Mouse (Mus musculus) limb, embryonic 10.5 days (tissue): Measurements from ENCODE around the gene Haus5. TPM values are rescaled to one million over a fixed set of nuclear protein-coding genes. Genes with fewer than 3 reads are reported as not detected.

Experiments
- DNase-seq: peaks from one replicate; pipeline ENCODE4 v3.0.0-alpha.2; 2017; ENCODE audit warnings: low spot score
- H3K27ac ChIP-seq: fragments of 300-500 bp; sonication (generic); 2 replicates; pipeline ENCODE4 v1.5.1; 2016; ENCODE audit warnings: mild to moderate bottlenecking
- H3K27me3 ChIP-seq: fragments of 300-500 bp; sonication (generic); 2 replicates; pipeline ENCODE4 v1.6.1; 2016; ENCODE audit warnings: low read depth, mild to moderate bottlenecking; ENCODE audit not compliant: poor library complexity, severe bottlenecking
- H3K36me3 ChIP-seq: fragments of 300-500 bp; sonication (generic); 2 replicates; pipeline ENCODE4 v1.6.1; 2016; ENCODE audit warnings: mild to moderate bottlenecking, moderate library complexity
- H3K4me1 ChIP-seq: fragments of 300-500 bp; sonication (generic); 2 replicates; pipeline ENCODE4 v1.6.1; 2016
- H3K4me3 ChIP-seq: fragments of 300-500 bp; sonication (generic); 2 replicates; pipeline ENCODE4 v1.5.1; 2016; ENCODE audit warnings: mild to moderate bottlenecking, moderate library complexity
- H3K9me3 ChIP-seq: fragments of 300-500 bp; sonication (generic); replicated peaks from 2 replicates; pipeline ENCODE4 v1.6.1; 2016; ENCODE audit warnings: mild to moderate bottlenecking
- WGBS: fragments of 180-500 bp; shearing (Covaris S2); methylation state at CpG from one replicate; pipeline ENCODE4 v1.1.7; 2016; 5-methylcytosine and 5-hydroxymethylcytosine counted together
- polyA plus RNA-seq: library from polyadenylated mRNA; unstranded; fragments of >200 nt; fragmentation: Nextera tagmentation; extraction: Ambion mirVana; gene quantifications from 2 replicates; pipeline ENCODE4 v1.2.1, GENCODE M21; 2016

Haus5 gene
- polyA plus RNA-seq, 1 experiment from 2014 or later: 84.1 TPM

GRCm38 (mm10) chr7:30614454-30614853 is 50.3 kb downstream of the Haus5 start:
- Histone ChIP-seq H3K27me3 (no peaks in the 10 kb centered on the region), H3K4me3 (no peak overlapping the region), H3K9me3 (no peaks in the 10 kb centered on the region), H3K27ac (no peak overlapping the region), H3K4me1 (peaks cover 19% of the 10 kb centered on the region), H3K36me3 (peaks cover 46% of the 10 kb centered on the region)
- WGBS: 82% methylated on average over 2 of the region's 2 CpGs
- DNase-seq: no peak

- WGBS: 24% methylated on average over 14 of the region's 14 CpGs
- peaks cover 37% of the 10 kb centered on the region for H3K36me3 ChIP-seq
- H3K4me3 ChIP-seq: no peak overlapping the region
Observed at GRCm38 (mm10) chr7:30613529-30614112, 51.2 kb downstream of the Haus5 start.

GRCm38 (mm10) chr7:30612654-30613402 is 52.0 kb downstream of the Haus5 start, which contains the start of gene Upk1a:
Upk1a (minus strand) TSS chr7:30612847.
- WGBS: 58% methylated on average over 8 of the region's 8 CpGs
- Histone ChIP-seq H3K27me3 (no peaks in the 10 kb centered on the region), H3K9me3 (no peaks in the 10 kb centered on the region), H3K36me3 (peaks cover 29% of the 10 kb centered on the region), H3K4me3 (no peak within 1 kb of the TSS), H3K4me1 (peaks cover 19% of the 10 kb centered on the region), H3K27ac (peak within 1 kb of the TSS; percentile 14; the same call in 1 of the 2 replicates)
- no peak for DNase-seq

More at GRCm38 (mm10) chr7:30613529-30614112, 51.2 kb downstream of the Haus5 start:
- H3K4me1 ChIP-seq: peaks cover 19% of the 10 kb centered on the region
- no peaks in the 10 kb centered on the region for H3K27me3 ChIP-seq
- H3K27ac ChIP-seq: no peak overlapping the region
- peak; percentile 81 for DNase-seq
- H3K9me3 ChIP-seq: no peaks in the 10 kb centered on the region

GRCm38 (mm10) chr7:30610043-30610442 is 54.8 kb downstream of the Haus5 start:
- Histone ChIP-seq H3K27ac (no peak overlapping the region), H3K4me3 (no peak overlapping the region), H3K36me3 (peaks cover 1% of the 10 kb centered on the region; the same call in 1 of the 2 replicates), H3K4me1 (peaks cover 19% of the 10 kb centered on the region), H3K27me3 (no peaks in the 10 kb centered on the region), H3K9me3 (no peaks in the 10 kb centered on the region)
- DNase-seq: no peak
- 62% methylated on average over 7 of the region's 7 CpGs for whole genome bisulfite sequencing

- no peak for DNase-seq
- Histone ChIP-seq H3K27me3 (no peaks in the 10 kb centered on the region), H3K4me1 (peaks cover 19% of the 10 kb centered on the region), H3K4me3 (no peak overlapping the region), H3K27ac (no peak overlapping the region), H3K9me3 (no peaks in the 10 kb centered on the region), H3K36me3 (no peaks in the 10 kb centered on the region)
- 51% methylated on average over 16 of the region's 16 CpGs for WGBS
Observed at GRCm38 (mm10) chr7:30608476-30608875, 56.3 kb downstream of the Haus5 start.

- H3K27ac ChIP-seq: no peak overlapping the region
- peaks cover 12% of the 10 kb centered on the region for H3K4me1 ChIP-seq
- H3K9me3 ChIP-seq: no peaks in the 10 kb centered on the region
- no peaks in the 10 kb centered on the region for H3K27me3 ChIP-seq
- peak; percentile 67 for DNase-seq
- WGBS: 31% methylated on average over 8 of the region's 8 CpGs
- no peak overlapping the region for H3K4me3 ChIP-seq
- no peaks in the 10 kb centered on the region for H3K36me3 ChIP-seq
Observed at GRCm38 (mm10) chr7:30607706-30608309, 57.0 kb downstream of the Haus5 start.

- H3K27ac ChIP-seq: no peak overlapping the region
- no peak for DNase-seq
- no peaks in the 10 kb centered on the region for H3K36me3 ChIP-seq
- peaks cover 6% of the 10 kb centered on the region for H3K4me1 ChIP-seq
- WGBS: 87% methylated on average over 8 of the region's 8 CpGs
- H3K9me3 ChIP-seq: no peaks in the 10 kb centered on the region
- H3K4me3 ChIP-seq: no peak overlapping the region
- H3K27me3 ChIP-seq: no peaks in the 10 kb centered on the region
Observed at GRCm38 (mm10) chr7:30604944-30605343, 59.9 kb downstream of the Haus5 start.

- Histone ChIP-seq H3K27me3 (no peaks in the 10 kb centered on the region), H3K4me1 (peaks cover 5% of the 10 kb centered on the region), H3K36me3 (no peaks in the 10 kb centered on the region), H3K4me3 (no peak overlapping the region), H3K9me3 (no peaks in the 10 kb centered on the region), H3K27ac (no peak overlapping the region)
- DNase-seq: no peak
- WGBS: 64% methylated on average over 8 of the region's 8 CpGs
Observed at GRCm38 (mm10) chr7:30604424-30604823, 60.4 kb downstream of the Haus5 start.

Other genes with a start within 250 kb of the Haus5 start
- gene Hcst, start 245.1 kb downstream of the Haus5 start, polyA plus RNA-seq: not detected in 2 replicates
- 0.55 and 1.2 TPM in 2 replicates for gene Nfkbid, start 243.3 kb downstream of the Haus5 start, polyA plus RNA-seq
- 8.4 and 13.4 TPM in 2 replicates for gene Aplp1, start 219.5 kb downstream of the Haus5 start, polyA plus RNA-seq
- gene Kirrel2, start 207.3 kb downstream of the Haus5 start, polyA plus RNA-seq: not detected in 2 replicates
- gene Nphs1, start 206.7 kb downstream of the Haus5 start, polyA plus RNA-seq: not detected in 2 replicates
- not detected in 2 replicates for gene Prodh2, start 171.4 kb downstream of the Haus5 start, polyA plus RNA-seq
- 14.0 and 17.1 TPM in 2 replicates for gene Arhgap33, start 129.9 kb downstream of the Haus5 start, polyA plus RNA-seq
- gene Hspb6, start 112.8 kb downstream of the Haus5 start, polyA plus RNA-seq: 4.7 and 7.0 TPM in 2 replicates
- 17.8 and 21.6 TPM in 2 replicates for gene Proser3, start 112.7 kb downstream of the Haus5 start, polyA plus RNA-seq
- 42.5 and 45.6 TPM in 2 replicates for gene Lin37, start 105.2 kb downstream of the Haus5 start, polyA plus RNA-seq
- 92.5 and 100 TPM in 2 replicates for gene U2af1l4, start 101.7 kb downstream of the Haus5 start, polyA plus RNA-seq
- gene Gm49396, start 101.7 kb downstream of the Haus5 start, polyA plus RNA-seq: 13.4 and 15.3 TPM in 2 replicates
- 120 and 121 TPM in 2 replicates for gene Psenen, start 101.4 kb downstream of the Haus5 start, polyA plus RNA-seq
- 5.7 and 6.5 TPM in 2 replicates for gene Igflr1, start 99.6 kb downstream of the Haus5 start, polyA plus RNA-seq
- 10.2 and 10.6 TPM in 2 replicates for gene Kmt2b, start 76.3 kb downstream of the Haus5 start, polyA plus RNA-seq
- 0.15 and 0.45 TPM in 2 replicates for gene Zbtb32, start 66.1 kb downstream of the Haus5 start, polyA plus RNA-seq
- gene Upk1a, start 52.1 kb downstream of the Haus5 start, polyA plus RNA-seq: 7.9 and 8.2 TPM in 2 replicates
- gene Cox6b1, start 38.8 kb downstream of the Haus5 start, polyA plus RNA-seq: 776 and 820 TPM in 2 replicates
- gene Etv2, start 29.1 kb downstream of the Haus5 start, polyA plus RNA-seq: 1.3 and 2.5 TPM in 2 replicates
- 150 and 151 TPM in 2 replicates for gene Rbm42, start 14.7 kb downstream of the Haus5 start, polyA plus RNA-seq
- not detected in 2 replicates for gene Pmis2, start 6.6 kb upstream of the Haus5 start, polyA plus RNA-seq
- not detected in 2 replicates for gene 2200002J24Rik, start 33.9 kb upstream of the Haus5 start, polyA plus RNA-seq
- 0.08 and 0.38 TPM in 2 replicates for gene Atp4a, start 47.2 kb upstream of the Haus5 start, polyA plus RNA-seq
- 153 and 159 TPM in 2 replicates for gene Tmem147, start 64.5 kb upstream of the Haus5 start, polyA plus RNA-seq
- gene Gapdhs, start 78.7 kb upstream of the Haus5 start, polyA plus RNA-seq: 0.43 TPM in 1 of 2 replicates, not detected in the other
- gene Sbsn, start 86.5 kb upstream of the Haus5 start, polyA plus RNA-seq: 1.1 and 1.4 TPM in 2 replicates
- gene Dmkn, start 98.8 kb upstream of the Haus5 start, polyA plus RNA-seq: not detected in 2 replicates
- not detected in 2 replicates for gene Krtdap, start 122.9 kb upstream of the Haus5 start, polyA plus RNA-seq
- not detected in 2 replicates for gene Ffar2, start 158.8 kb upstream of the Haus5 start, polyA plus RNA-seq
- gene Ffar3, start 191.2 kb upstream of the Haus5 start, polyA plus RNA-seq: not detected in 2 replicates
- gene Ffar1, start 196.6 kb upstream of the Haus5 start, polyA plus RNA-seq: not detected in 2 replicates
- gene Cd22, start 215.3 kb upstream of the Haus5 start, polyA plus RNA-seq: 0.59 TPM in 1 of 2 replicates, not detected in the other
- gene Mag, start 249.9 kb upstream of the Haus5 start, polyA plus RNA-seq: 0.21 TPM in 1 of 2 replicates, not detected in the other